Mouse (Mus musculus) kidney, embryonic 15.5 days (tissue): ENCODE results near the gene Akap6. TPM values are rescaled to one million over a fixed set of nuclear protein-coding genes. Genes with fewer than 3 reads are reported as not detected.

Source experiments
- ATAC-seq: fragments of 200-750 bp; cut with Nextera tagmentation; replicated peaks from 2 replicates; pipeline ENCODE4 v1.8.0; 2017; ENCODE audit warnings: moderate TSS enrichment; ENCODE audit not compliant: low FRiP score
- H3K27ac ChIP-seq: fragments of 300-500 bp; sonication (generic); 2 replicates; pipeline ENCODE4 v1.5.1; 2015; ENCODE audit warnings: mild to moderate bottlenecking, inconsistent platforms
- H3K27me3 ChIP-seq: fragments of 300-500 bp; sonication (generic); 2 replicates; pipeline ENCODE4 v1.6.1; 2015; ENCODE audit warnings: inconsistent platforms
- H3K36me3 ChIP-seq: fragments of 300-500 bp; sonication (generic); 2 replicates; pipeline ENCODE4 v1.6.1; 2015; ENCODE audit warnings: inconsistent platforms
- H3K4me1 ChIP-seq: fragments of 300-500 bp; sonication (generic); 2 replicates; pipeline ENCODE4 v1.6.1; 2015; ENCODE audit warnings: inconsistent platforms
- H3K4me2 ChIP-seq: fragments of 300-500 bp; sonication (generic); 2 replicates; pipeline ENCODE4 v1.6.1; 2015; ENCODE audit warnings: moderate library complexity, mild to moderate bottlenecking, inconsistent platforms
- H3K4me3 ChIP-seq: fragments of 300-500 bp; sonication (generic); replicated peaks from 2 replicates; pipeline ENCODE4 v1.5.1; 2015; ENCODE audit warnings: mild to moderate bottlenecking, inconsistent platforms
- H3K9ac ChIP-seq: fragments of 300-500 bp; sonication (generic); 2 replicates; pipeline ENCODE4 v1.6.1; 2015; ENCODE audit warnings: mild to moderate bottlenecking, inconsistent platforms
- H3K9me3 ChIP-seq: fragments of 300-500 bp; sonication (generic); replicated peaks from 2 replicates; pipeline ENCODE4 v1.6.1; 2016; ENCODE audit warnings: inconsistent platforms
- WGBS: fragments of 180-500 bp; shearing (Covaris S2); methylation state at CpG from one replicate; pipeline ENCODE4 v1.1.7; 2015; ENCODE audit warnings: mixed read lengths; 5-methylcytosine and 5-hydroxymethylcytosine counted together
- polyA plus RNA-seq: library from polyadenylated mRNA; unstranded; fragments of >200 nt; fragmentation: Nextera tagmentation; extraction: Ambion mirVana; gene quantifications from 2 replicates; pipeline ENCODE4 v1.2.1, GENCODE M21; 2015

Akap6 gene
- polyA plus RNA-seq, 1 experiment from 2014 or later = 0.78 TPM

DNA sequence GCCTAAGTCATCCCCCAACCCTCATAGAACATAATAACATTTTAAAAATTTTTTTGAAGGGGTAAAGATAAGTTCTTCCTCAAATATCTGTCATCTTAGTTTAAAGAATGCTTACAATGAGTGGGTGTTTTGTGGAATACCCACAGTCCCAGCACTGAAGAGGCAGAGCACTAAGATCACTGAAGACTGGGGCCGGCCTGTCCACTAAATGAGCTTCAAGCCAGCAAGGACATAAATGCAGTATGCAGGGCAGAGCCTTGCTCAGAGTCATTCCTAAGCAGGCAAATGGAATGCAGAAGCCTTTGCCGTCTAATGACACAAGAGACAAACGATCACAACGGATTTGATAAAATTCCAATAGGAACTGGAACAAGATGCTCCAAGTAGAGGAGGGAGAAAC is 242.8 kb downstream of the Akap6 start:
- Histone ChIP-seq H3K9ac (no peak overlapping the region), H3K4me1 (no peaks in the 10 kb centered on the region), H3K27me3 (no peaks in the 10 kb centered on the region), H3K4me2 (no peak overlapping the region), H3K36me3 (no peaks in the 10 kb centered on the region), H3K9me3 (no peaks in the 10 kb centered on the region), H3K27ac (no peak overlapping the region), H3K4me3 (no peak overlapping the region)
- 79% methylated on average over 4 of the region's 4 CpGs for WGBS
- ATAC-seq = no peak

DNA sequence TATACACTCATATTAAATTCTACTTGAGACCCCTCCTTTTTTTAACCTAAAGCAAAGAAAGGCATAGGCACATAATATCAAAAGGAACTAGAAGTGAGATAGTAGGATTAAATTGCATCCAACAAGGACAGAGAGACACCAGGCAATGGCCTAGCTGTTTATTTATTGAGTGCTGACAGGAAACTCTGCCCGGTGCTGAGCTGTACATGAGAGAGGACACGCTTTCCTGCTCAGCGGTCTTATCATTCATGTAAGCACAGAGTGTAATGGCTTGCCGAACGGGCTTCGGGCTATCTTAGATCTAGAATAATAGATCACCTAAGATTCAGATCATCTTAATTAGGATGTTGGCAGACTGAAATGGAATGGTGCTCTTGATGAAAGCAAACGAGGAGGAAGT is 245.1 kb downstream of the Akap6 start:
- Histone ChIP-seq H3K4me3 (no peak overlapping the region), H3K27me3 (no peaks in the 10 kb centered on the region), H3K9ac (no peak overlapping the region), H3K4me2 (no peak overlapping the region), H3K36me3 (no peaks in the 10 kb centered on the region), H3K9me3 (no peaks in the 10 kb centered on the region), H3K27ac (no peak overlapping the region), H3K4me1 (no peaks in the 10 kb centered on the region)
- ATAC-seq = no peak
- WGBS = 31% methylated on average over 7 of the region's 7 CpGs

DNA sequence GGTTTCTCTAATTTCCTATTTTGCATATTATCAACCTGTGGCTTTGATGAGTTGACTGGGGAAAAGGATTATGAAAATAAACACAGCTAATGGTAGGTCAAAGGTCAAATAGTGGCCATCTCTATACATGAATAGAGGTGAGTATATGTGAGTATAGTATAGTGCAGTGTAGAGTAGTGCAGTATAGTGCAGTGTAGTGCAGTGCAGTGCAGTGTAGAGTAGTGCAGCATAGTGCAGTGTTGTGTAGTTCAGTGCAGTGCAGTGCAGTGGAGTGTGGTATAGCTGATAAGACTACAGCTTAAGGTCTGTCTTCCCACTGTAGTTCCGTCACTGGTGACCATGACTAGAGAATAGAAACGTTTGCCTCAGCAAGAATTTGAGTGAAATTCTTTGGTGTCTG is 245.8 kb downstream of the Akap6 start:
- Histone ChIP-seq H3K4me3 (no peak overlapping the region), H3K9ac (no peak overlapping the region), H3K4me1 (no peaks in the 10 kb centered on the region), H3K36me3 (no peaks in the 10 kb centered on the region), H3K9me3 (no peaks in the 10 kb centered on the region), H3K27ac (no peak overlapping the region), H3K4me2 (no peak overlapping the region), H3K27me3 (no peaks in the 10 kb centered on the region)
- ATAC-seq = no peak
- 81% methylated on average over 2 of the region's 2 CpGs for WGBS

DNA sequence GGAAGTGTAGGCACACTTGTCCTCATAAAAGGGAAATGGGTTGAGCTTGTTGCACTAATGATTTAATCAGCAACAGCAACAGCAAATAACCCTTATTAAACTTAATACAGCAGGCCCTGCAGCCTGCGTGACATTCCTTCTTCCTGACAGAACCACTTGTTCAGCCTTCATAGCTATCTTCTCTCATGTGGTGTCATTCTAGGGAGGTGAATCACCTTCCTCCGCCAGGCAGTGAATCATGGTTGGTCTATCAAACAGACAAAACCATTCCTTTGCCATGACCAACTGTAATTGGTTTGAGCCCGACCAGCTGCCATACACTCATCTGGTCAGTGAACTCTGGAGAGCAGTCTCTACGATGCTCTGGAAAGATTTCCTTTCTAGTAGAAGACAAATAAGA is 251.5 kb downstream of the Akap6 start:
- Histone ChIP-seq H3K4me1 (no peaks in the 10 kb centered on the region), H3K36me3 (no peaks in the 10 kb centered on the region), H3K4me2 (no peak overlapping the region), H3K9me3 (no peaks in the 10 kb centered on the region), H3K27me3 (no peaks in the 10 kb centered on the region), H3K9ac (no peak overlapping the region), H3K4me3 (no peak overlapping the region), H3K27ac (no peak overlapping the region)
- 71% methylated on average over 4 of the region's 4 CpGs for WGBS
- ATAC-seq = no peak

DNA sequence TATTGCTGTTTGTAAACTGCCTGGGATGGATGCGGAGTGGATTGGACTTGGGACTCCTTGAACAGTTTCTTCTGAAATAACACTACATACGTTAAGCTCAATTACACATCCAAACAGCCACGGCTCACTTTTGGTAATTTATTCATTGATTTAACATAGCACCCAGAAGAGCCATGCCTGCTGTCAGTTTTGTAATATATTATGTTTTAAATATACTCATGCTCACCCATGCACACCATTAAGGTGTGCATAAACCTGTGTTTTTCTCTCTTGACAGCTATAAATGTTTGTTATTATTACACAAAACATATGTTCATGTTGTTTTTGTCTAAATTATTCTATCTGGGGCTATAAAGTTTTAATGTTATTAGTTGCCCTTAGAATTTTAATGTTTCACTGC is 258.4 kb downstream of the Akap6 start:
- Histone ChIP-seq H3K9me3 (no peaks in the 10 kb centered on the region), H3K4me2 (no peak overlapping the region), H3K4me1 (0 out of 2 replicates have a peak, but pooled peaks cover 2% of the 10 kb centered on the region), H3K27me3 (no peaks in the 10 kb centered on the region), H3K4me3 (no peak overlapping the region), H3K36me3 (no peaks in the 10 kb centered on the region), H3K9ac (no peak overlapping the region), H3K27ac (no peak overlapping the region)
- no peak for ATAC-seq
- WGBS = 30% methylated on average over 3 of the region's 3 CpGs

DNA sequence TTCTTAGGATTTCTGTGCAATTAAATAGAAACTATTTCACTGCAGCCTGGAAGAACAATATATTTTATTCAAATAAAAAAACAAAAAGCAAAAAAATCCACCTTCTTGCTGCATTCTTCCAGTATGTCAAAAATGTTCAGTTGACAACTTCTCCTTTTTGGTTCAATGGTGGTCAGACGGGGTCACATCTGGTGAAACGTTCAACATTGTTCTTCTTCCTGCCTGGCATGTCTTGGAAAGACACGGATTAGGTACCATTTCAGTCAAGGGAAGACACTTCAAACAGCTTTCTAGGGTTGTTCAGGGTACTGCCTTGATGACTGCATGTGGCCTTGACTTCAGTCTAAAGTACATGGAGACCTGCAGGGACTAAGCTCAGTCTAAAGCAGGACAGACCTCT is 258.8 kb downstream of the Akap6 start:
- no peaks in the 10 kb centered on the region for H3K36me3 ChIP-seq
- no peak overlapping the region for H3K9ac ChIP-seq
- H3K4me3 ChIP-seq = no peak overlapping the region
- no peak overlapping the region for H3K4me2 ChIP-seq
- 37% methylated on average over 3 of the region's 3 CpGs for WGBS
- H3K4me1 ChIP-seq = 0 out of 2 replicates have a peak, but pooled peaks cover 2% of the 10 kb centered on the region
- no peak for ATAC-seq
- H3K27me3 ChIP-seq = no peaks in the 10 kb centered on the region
- no peaks in the 10 kb centered on the region for H3K9me3 ChIP-seq
- no peak overlapping the region for H3K27ac ChIP-seq

DNA sequence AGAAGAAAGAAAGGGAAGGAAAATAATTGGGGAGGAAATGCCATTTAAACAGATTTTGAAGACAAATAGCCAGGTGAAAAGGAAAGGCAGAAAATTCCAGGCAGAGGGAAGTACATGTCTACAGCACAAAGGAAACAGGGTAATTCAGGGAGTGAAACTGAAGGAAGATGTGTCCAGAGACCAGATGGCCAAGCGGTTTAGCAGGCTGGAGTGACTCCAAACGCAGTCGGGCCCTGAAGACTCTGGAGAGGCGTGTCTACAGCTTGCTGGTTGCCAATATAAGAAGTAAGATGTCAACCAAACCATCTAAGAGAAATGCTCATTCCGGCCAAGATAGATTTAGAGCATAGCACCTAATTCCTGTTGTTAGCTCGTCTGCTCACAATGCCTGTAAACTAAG is 292.6 kb downstream of the Akap6 start:
- H3K27ac ChIP-seq = no peak overlapping the region
- ATAC-seq = no peak
- H3K9me3 ChIP-seq = no peaks in the 10 kb centered on the region
- H3K4me3 ChIP-seq = no peak overlapping the region
- H3K36me3 ChIP-seq = no peaks in the 10 kb centered on the region
- no peaks in the 10 kb centered on the region for H3K27me3 ChIP-seq
- H3K4me2 ChIP-seq = no peak overlapping the region
- H3K4me1 ChIP-seq = no peaks in the 10 kb centered on the region
- H3K9ac ChIP-seq = no peak overlapping the region
- WGBS = 71% methylated on average over 6 of the region's 6 CpGs

DNA sequence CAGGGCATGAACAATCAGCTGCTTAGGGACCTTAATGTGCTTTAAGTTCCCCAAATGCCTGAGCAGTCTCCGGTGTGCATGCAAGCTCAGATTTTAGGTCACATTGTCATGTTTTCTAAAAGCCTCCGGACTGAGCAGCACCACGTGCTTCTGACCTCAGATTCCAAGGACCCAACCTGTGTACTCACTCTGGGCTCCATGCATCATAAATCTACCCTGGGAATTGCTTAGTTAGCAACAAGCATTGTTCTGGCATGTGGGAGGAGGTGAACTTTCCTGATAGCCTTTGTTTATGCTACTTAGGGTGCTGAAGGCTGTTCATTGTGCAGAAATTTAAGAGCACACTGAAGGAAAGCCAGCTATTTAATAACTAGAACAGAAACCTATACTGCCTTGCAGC is 313.2 kb downstream of the Akap6 start:
- Histone ChIP-seq H3K4me2 (no peak overlapping the region), H3K27ac (peak overlapping the region; percentile 41; the same call in 1 of the 2 replicates), H3K36me3 (no peaks in the 10 kb centered on the region), H3K4me1 (peaks cover 8% of the 10 kb centered on the region), H3K27me3 (no peaks in the 10 kb centered on the region), H3K4me3 (no peak overlapping the region), H3K9ac (no peak overlapping the region), H3K9me3 (no peaks in the 10 kb centered on the region)
- peak; percentile 91 for ATAC-seq
- WGBS = 4% methylated on average over 3 of the region's 3 CpGs

DNA sequence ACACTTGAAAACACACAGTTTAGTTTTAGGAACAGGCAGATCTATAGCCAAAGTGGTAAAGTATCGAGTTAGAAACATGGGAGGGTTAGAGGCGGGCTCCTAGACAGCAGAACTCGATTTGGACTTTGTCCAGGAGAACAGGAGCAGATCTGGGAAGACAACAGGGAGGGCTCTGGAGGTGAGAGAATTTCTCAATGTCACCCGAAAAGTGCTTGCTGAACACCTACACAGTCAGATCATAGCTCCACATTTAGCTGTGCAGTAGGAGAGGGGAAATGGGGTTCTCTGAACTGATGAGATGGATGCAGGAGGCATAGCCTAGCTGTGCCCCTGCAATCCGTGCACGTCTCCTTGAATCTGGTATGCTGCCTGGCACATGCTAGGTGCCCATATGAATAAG is 315.4 kb downstream of the Akap6 start:
- no peaks in the 10 kb centered on the region for H3K36me3 ChIP-seq
- no peak overlapping the region for H3K9ac ChIP-seq
- 77% methylated on average over 6 of the region's 6 CpGs for WGBS
- no peak overlapping the region for H3K4me2 ChIP-seq
- no peaks in the 10 kb centered on the region for H3K9me3 ChIP-seq
- no peaks in the 10 kb centered on the region for H3K27me3 ChIP-seq
- peaks cover 8% of the 10 kb centered on the region for H3K4me1 ChIP-seq
- no peak overlapping the region for H3K27ac ChIP-seq
- H3K4me3 ChIP-seq = no peak overlapping the region
- no peak for ATAC-seq

DNA sequence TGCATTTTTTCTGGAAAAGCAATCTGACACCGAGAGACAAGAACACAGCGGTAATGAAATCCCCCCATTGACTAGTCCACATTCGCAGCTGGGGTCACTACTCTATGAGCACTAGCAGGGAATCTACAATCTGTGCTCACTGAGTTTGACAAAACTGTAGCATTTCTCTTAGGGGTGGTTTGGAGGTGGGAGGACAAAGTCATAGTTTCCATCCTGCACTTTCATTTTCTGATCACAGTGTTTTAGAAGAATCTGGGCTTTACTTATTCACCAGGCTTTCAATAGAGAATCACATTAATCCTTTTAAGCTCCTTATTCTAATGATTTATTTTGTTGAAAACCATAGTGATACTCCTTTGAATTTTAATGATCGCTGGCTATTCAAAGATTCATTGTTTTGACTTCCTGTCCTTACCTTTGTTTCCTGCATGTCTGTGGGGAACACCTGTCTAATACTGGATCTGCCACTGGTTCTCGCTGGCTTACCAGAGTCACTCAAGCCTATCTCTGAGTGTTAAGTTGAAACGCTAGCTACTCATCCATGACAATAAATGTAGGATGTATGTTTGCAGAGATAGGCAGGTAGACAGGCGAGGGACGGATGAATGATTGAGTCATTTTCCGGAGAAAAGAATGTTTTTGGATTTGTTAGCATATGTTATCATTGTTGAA is 325.5 kb downstream of the Akap6 start:
- Histone ChIP-seq H3K27ac (no peak overlapping the region), H3K4me1 (no peaks in the 10 kb centered on the region), H3K4me3 (no peak overlapping the region), H3K27me3 (no peaks in the 10 kb centered on the region), H3K36me3 (no peaks in the 10 kb centered on the region), H3K9ac (no peak overlapping the region), H3K4me2 (no peak overlapping the region), H3K9me3 (no peaks in the 10 kb centered on the region)
- 62% methylated on average over 9 of the region's 9 CpGs for WGBS
- ATAC-seq = no peak

DNA sequence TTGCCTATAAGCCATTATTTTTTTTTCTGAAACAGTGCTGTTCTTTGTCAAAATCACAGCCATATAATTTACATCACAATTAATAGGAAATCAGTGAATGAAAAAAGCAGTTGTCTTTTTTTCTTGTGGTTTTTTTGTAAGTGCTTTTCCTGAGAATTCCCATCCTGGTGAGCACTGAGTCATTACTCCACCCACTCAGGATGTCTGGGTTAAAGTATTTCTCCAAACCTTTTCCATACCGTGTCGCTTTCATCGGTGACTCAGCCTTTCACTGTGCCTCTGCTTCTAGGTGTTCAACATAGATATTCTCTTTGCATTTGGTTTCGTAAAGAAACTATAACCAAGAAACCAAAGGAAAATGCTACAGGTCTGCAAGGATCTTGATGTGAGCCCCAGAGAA is 328.1 kb downstream of the Akap6 start:
- no peak overlapping the region for H3K4me2 ChIP-seq
- H3K4me1 ChIP-seq = no peaks in the 10 kb centered on the region
- no peaks in the 10 kb centered on the region for H3K27me3 ChIP-seq
- no peak overlapping the region for H3K9ac ChIP-seq
- no peaks in the 10 kb centered on the region for H3K9me3 ChIP-seq
- 73% methylated on average over 4 of the region's 4 CpGs for WGBS
- no peaks in the 10 kb centered on the region for H3K36me3 ChIP-seq
- no peak overlapping the region for H3K4me3 ChIP-seq
- no peak overlapping the region for H3K27ac ChIP-seq
- no peak for ATAC-seq

DNA sequence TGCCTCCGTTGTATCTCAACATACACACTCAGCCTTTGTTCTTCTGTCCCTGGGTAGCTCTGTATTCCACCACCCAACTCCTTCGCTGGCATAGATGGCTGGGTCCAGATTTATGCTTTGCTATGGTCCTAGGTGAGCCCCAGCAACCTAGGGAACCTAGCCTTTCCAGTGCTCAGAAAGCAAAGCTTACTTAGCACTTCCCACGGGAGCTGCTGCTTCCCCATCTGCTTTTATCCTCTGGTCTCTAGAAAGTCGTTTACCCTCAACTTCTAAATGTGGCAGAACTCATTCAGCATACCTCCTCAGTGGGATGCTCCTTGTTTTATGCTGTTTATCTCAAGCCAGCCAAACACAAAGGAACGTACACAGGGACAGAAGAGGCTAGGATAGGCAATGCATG is 329.7 kb downstream of the Akap6 start:
- H3K4me2 ChIP-seq = no peak overlapping the region
- H3K4me3 ChIP-seq = no peak overlapping the region
- H3K36me3 ChIP-seq = no peaks in the 10 kb centered on the region
- no peak overlapping the region for H3K9ac ChIP-seq
- 56% methylated on average over 5 of the region's 5 CpGs for WGBS
- no peak overlapping the region for H3K27ac ChIP-seq
- H3K27me3 ChIP-seq = no peaks in the 10 kb centered on the region
- H3K9me3 ChIP-seq = no peaks in the 10 kb centered on the region
- H3K4me1 ChIP-seq = peaks cover 9% of the 10 kb centered on the region
- no peak for ATAC-seq

DNA sequence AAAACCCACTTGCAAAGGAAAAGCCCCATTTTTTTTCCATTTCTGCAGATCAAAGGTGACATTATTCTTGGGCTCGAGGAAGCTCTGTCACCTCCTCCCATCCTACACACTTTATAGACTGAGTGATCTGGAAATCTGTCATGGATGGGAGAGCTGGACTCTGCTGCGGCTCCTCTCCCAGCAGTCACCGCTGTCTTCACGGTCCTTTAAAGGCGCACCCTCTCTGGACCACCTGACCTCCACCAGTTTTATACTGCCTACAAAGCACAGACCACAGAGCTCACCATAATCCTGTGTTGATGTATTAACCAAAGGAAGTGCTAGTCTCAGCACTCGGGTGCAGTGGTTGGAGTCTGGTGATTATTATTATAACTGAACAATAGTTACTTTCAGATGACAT is 330.7 kb downstream of the Akap6 start:
- Histone ChIP-seq H3K36me3 (no peaks in the 10 kb centered on the region), H3K27me3 (no peaks in the 10 kb centered on the region), H3K4me3 (no peak overlapping the region), H3K4me2 (no peak overlapping the region), H3K4me1 (peaks cover 9% of the 10 kb centered on the region), H3K9me3 (no peaks in the 10 kb centered on the region), H3K9ac (no peak overlapping the region), H3K27ac (no peak overlapping the region)
- no peak for ATAC-seq
- WGBS = 59% methylated on average over 6 of the region's 6 CpGs
